Mouse (Mus musculus) kidney, postnatal 0 days (tissue): ENCODE measurements at regions not wholly inside any gene's neighbourhood (a gene's known extent, or its start where the extent isn't known, plus 50 kb on each side); places are given as distances from the start of the nearest gene placed in this dataset.

Experiments used
- ATAC-seq: fragments of 200-750 bp; cut with Nextera tagmentation; replicated peaks from 2 replicates; pipeline ENCODE4 v1.8.0; 2017; ENCODE audit warnings: low read depth, moderate number of reproducible peaks, moderate TSS enrichment, moderate library complexity; ENCODE audit not compliant: low FRiP score
- DNase-seq: peaks from one replicate; pipeline ENCODE4 v3.0.0-alpha.2; 2016; ENCODE audit warnings: low spot score
- H3K27ac ChIP-seq: fragments of 300-500 bp; sonication (generic); 2 replicates; pipeline ENCODE4 v1.5.1; 2014; ENCODE audit warnings: mild to moderate bottlenecking
- H3K27me3 ChIP-seq: fragments of 300-500 bp; sonication (generic); 2 replicates; pipeline ENCODE4 v1.6.1; 2014; ENCODE audit warnings: low read length, mixed read lengths; ENCODE audit not compliant: insufficient read depth
- H3K36me3 ChIP-seq: fragments of 300-500 bp; sonication (generic); 2 replicates; pipeline ENCODE4 v1.6.1; 2014; ENCODE audit warnings: low read length, mixed read lengths; ENCODE audit not compliant: insufficient read depth
- H3K4me1 ChIP-seq: fragments of 300-500 bp; sonication (generic); replicated peaks from 2 replicates; pipeline ENCODE4 v1.6.1; 2014; ENCODE audit warnings: antibody characterized with exemption, low read length, mixed read lengths; ENCODE audit not compliant: insufficient read depth
- H3K4me2 ChIP-seq: fragments of 300-500 bp; sonication (generic); 2 replicates; pipeline ENCODE4 v1.6.1; 2014; ENCODE audit warnings: mild to moderate bottlenecking, low read length, moderate library complexity, mixed read lengths
- H3K4me3 ChIP-seq: fragments of 300-500 bp; sonication (generic); replicated peaks from 2 replicates; pipeline ENCODE4 v1.5.1; 2014; ENCODE audit warnings: low read depth, low read length
- H3K9ac ChIP-seq: fragments of 300-500 bp; sonication (generic); 2 replicates; pipeline ENCODE4 v1.6.1; 2014; ENCODE audit warnings: low read depth, low read length
- H3K9me3 ChIP-seq: fragments of 300-500 bp; sonication (generic); replicated peaks from 2 replicates; pipeline ENCODE4 v1.6.1; 2016; ENCODE audit warnings: low read length, inconsistent platforms, mixed read lengths
- CTCF ChIP-seq: IDR thresholded peaks from 2 replicates; pipeline ENCODE4 v1.5.1; 2016; ENCODE audit warnings: antibody characterized with exemption, low read depth, mild to moderate bottlenecking, moderate library complexity
- WGBS: fragments of 180-500 bp; shearing (Covaris S2); extraction: QIAGEN DNeasy Blood & Tissue Kit; methylation state at CpG from one replicate; pipeline ENCODE4 v1.1.7; 2014; 5-methylcytosine and 5-hydroxymethylcytosine counted together

DNA sequence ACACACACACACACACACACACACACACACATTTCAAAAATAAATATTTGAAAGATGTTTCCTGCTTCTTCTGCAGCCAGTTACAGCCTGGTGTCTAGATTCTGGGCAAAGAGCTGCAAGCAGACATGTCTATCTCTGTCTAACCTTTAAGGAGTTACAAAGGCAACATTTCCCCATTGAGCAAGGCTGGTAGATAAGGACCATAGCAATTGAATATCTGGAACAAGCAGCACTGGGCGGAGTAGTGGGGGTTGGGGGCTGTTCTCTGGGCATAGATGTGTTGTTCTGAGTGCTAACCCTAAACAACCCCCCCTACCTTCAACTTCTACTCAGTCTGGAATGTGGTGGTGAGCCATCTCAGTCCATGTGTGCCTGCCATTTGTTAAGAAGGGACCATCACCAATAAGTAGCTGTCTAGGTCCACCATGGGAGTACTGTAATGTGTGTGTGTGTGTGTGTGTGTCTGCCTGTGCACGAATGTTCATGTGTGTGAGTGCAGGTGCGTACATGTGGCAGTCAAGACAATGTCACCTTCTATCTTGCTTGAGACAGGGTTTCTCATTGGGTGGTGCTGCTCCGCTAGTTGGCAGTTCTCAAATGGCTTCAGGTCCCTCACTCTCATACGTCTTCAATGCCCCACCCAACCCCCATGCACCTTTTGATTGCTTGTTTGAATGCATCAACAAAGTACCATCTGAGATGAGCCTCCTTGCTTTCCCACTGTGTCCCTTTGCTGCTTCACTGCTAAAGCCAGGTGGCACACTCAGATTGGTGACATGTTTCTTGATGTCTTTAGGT lies 62.2 kb upstream of the Zfp831 start:
- Histone ChIP-seq H3K9ac (no peak overlapping the region), H3K4me3 (no peak overlapping the region), H3K36me3 (no peaks in the 10 kb centered on the region), H3K9me3 (no peaks in the 10 kb centered on the region), H3K27me3 (no peaks in the 10 kb centered on the region), H3K27ac (no peak overlapping the region), H3K4me1 (no peaks in the 10 kb centered on the region), H3K4me2 (no peak overlapping the region)
- DNase-seq (no peak), ATAC-seq (no peak)
- TF ChIP-seq CTCF, result no peak
- WGBS, result 87% methylated on average over 5 of the region's 5 CpGs

DNA sequence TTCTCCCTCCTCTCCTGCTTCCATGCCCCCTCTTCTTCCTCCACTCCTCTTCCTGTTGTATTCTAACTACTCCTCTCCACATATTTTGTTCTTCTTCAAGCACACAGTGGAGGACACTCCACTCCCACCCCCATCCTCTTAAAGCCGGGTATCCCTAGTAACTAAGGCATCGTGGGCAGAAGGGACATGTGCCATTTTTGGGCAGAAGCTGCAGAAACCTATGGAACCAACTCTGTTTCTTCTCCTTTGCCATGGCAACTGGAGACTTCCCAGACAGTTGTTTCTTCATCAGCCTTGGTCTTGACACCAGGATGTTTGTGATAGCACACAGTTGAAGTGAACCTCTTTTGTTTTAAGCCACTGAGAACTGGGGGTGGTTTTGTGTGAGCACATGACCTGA lies 59.1 kb upstream of the Zfp831 start:
- H3K9ac ChIP-seq, result no peak overlapping the region
- H3K4me3 ChIP-seq, result no peak overlapping the region
- no peak for TF ChIP-seq CTCF
- H3K36me3 ChIP-seq, result no peaks in the 10 kb centered on the region
- no peaks in the 10 kb centered on the region for H3K4me1 ChIP-seq
- no peaks in the 10 kb centered on the region for H3K27me3 ChIP-seq
- ATAC-seq (no peak), DNase-seq (no peak)
- H3K27ac ChIP-seq, result no peak overlapping the region
- no peak overlapping the region for H3K4me2 ChIP-seq
- WGBS, result 71% methylated on average over 2 of the region's 2 CpGs
- H3K9me3 ChIP-seq, result no peaks in the 10 kb centered on the region
